Mouse (Mus musculus) mesoderm, embryonic 11.5 days (tissue): ENCODE data around the gene Afap1l2.
A peak's percentile ranks its signal among the peaks of the same experiment; 100 is the strongest.

Experiments
- DNase-seq: peaks from one replicate; pipeline ENCODE4 v3.0.0-alpha.2; 2012; ENCODE audit warnings: low read depth, low spot score

Afap1l2 gene

GRCm38 (mm10) chr19:56976962-56977948 is 30.8 kb downstream of the Afap1l2 start:
- no peak for DNase-seq

- DNase-seq = no peak
Measured at GRCm38 (mm10) chr19:56976515-56976914, 31.5 kb downstream of the Afap1l2 start.

DNA sequence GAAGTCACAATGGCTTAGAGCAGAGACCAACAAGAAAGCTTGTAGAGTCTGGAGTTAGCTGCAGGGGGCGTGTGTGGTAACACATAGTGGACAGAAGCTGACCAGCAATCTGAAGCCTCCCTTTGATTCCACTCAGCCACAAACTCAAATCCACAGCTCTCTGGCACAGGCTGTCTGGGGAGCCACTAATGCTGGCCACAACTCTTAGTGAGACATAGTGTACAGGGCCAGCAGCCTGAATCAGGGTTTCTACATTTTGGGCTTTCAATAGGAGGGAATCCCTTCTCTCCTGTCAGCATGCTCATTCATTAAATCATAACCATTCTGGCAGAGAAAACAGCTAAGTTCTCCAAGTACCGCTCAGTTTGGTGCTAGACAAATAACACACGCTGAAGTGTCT is 32.5 kb downstream of the Afap1l2 start:
- no peak for DNase-seq

DNA sequence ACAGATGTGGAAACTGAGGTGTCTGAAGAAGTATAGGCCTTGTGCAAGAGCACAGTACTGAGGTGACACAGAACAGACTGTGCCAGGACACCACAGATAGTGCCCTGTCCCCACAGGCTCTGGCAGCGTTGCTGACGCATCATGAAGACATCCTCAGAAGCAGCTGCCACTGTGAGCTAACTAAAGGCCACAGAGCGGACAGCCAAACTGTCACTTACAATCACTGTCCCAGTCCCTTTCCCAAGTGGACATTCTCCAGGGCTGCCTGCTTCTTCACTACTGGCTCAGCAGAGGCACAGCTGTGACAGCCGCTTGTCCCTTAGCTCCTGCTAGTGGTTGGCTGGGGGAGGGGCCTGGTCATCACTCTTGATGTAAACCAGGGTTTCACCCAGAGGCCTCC is 33.9 kb downstream of the Afap1l2 start:
- no peak for DNase-seq

GRCm38 (mm10) chr19:56972768-56973167 is 35.3 kb downstream of the Afap1l2 start:
- no peak for DNase-seq

- no peak for DNase-seq
Measured at GRCm38 (mm10) chr19:56971347-56971746, 36.7 kb downstream of the Afap1l2 start.

DNA sequence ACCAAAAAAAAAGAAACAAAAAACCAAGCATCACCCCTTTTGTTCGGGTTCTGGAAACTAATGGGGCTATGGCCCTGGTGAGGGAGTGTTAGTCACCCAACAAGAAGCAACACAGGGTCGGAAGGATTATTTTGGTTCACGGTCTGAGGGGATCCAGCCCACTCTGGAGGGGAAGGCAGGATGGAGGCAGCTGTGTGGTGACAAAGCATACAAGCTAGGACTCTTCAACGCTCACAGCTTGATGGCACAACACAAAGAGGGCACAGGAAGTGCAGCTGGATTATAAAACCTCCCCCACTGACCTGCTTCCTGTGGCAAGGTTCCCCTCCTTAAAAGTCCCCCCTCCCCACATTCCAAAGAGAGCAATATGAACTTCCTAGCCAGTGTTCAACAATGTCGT is 44.2 kb downstream of the Afap1l2 start:
- DNase-seq = no peak

GRCm38 (mm10) chr19:56959601-56960000 is 48.4 kb downstream of the Afap1l2 start:
- DNase-seq = no peak

DNA sequence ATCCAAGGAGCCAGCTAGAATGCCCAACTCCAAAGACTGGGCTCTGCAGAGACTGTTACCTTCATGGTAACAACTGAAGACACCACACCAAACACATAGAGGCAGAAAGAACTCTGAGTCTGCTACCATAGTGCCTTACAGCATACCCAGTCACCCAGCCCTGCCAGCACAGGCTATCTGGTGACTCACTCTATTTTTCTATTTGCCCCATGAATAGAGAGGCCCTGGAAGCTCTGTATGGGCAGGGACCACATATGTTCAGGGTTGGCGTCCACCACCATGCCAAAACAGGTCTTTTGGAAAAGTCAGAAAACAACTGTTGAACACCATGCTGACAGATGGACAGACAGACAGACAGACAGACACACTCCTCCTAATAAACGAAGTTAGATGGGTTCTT is 49.0 kb downstream of the Afap1l2 start:
- DNase-seq = no peak

GRCm38 (mm10) chr19:56958582-56959021 is 49.4 kb downstream of the Afap1l2 start:
- DNase-seq = no peak

DNA sequence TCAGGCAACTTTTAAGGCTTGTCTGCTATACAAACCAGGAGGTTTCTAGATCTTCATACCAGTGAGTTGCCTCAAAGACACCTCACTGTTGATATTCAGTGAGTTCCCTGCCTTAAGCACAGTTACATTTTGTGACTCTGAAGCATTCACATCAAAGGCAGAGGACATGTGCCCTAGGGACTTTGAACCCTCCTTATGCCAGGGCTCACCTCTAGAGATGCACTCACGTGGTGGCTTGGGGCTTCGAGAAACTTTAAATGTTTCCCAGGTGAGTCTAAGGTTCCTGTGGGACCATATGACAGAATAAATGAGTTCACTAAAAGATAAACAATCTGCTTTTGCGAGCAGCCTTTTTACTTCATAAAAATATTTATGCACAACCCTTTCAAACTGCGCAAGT is 50.0 kb downstream of the Afap1l2 start:
- DNase-seq = no peak

GRCm38 (mm10) chr19:56955568-56956513 is 52.2 kb downstream of the Afap1l2 start:
- peak; percentile 27 for DNase-seq

- DNase-seq = no peak
Measured at GRCm38 (mm10) chr19:56954857-56955256, 53.2 kb downstream of the Afap1l2 start.

DNA sequence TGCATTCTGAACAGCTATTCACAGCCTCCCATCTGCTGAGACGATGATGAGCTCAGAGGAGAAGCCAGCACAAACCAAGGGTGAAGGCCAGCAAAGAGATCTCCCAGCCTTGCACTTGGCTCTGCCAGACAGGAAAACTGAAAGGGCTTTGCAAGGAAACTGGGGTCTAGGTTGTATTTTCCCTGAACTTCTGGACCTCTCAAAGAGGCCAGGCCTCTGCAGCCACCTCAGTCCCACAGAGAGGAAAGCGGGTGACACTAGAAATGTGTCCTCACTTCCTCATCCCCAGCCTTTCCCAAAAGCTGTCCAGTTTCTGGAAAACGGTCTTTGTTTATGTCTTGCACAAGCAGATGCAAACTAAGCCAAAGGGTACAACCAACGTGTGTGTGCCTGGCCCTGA is 54.2 kb downstream of the Afap1l2 start:
- no peak for DNase-seq

DNA sequence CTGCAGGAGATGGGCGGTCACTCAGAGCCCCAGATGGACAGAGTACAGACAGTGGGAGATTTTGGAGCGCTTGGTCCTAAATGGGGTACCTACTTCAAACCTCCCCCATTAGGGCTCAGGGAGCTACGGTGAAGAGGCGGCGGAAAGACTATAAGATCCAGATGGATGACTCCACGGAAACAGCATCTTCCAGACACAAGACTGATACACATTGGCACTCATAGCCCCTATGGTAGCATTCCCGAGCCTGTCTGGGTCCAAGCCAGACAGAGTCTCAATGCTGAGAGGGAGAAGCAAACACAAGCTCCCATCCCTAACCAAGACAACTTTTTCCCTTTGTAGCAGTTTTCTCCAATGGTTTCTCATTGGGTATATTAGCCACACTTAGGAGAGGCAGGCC is 57.2 kb downstream of the Afap1l2 start:
- DNase-seq = no peak

- no peak for DNase-seq
Measured at GRCm38 (mm10) chr19:56949868-56950267, 58.2 kb downstream of the Afap1l2 start.

- no peak for DNase-seq
Measured at GRCm38 (mm10) chr19:56947971-56948610, 59.9 kb downstream of the Afap1l2 start.

DNA sequence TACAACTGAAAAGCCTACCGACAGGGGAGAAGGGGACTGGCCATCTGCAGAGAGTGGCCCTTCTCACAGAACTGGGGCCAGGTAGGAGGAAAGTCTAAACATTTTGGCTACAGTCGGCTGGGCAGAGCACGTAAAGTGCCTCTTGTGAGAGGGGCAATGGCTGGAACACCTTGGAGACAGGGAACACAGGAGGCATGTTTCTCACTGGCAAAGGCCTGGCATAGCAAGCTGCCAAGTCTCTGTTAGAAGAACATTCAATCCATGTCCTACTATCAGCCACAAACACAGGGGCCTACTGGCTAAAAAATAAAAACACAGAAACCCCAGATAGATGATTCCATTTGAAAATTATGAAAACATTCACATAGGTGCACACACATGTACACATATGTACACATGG is 61.3 kb downstream of the Afap1l2 start:
- DNase-seq = no peak

DNA sequence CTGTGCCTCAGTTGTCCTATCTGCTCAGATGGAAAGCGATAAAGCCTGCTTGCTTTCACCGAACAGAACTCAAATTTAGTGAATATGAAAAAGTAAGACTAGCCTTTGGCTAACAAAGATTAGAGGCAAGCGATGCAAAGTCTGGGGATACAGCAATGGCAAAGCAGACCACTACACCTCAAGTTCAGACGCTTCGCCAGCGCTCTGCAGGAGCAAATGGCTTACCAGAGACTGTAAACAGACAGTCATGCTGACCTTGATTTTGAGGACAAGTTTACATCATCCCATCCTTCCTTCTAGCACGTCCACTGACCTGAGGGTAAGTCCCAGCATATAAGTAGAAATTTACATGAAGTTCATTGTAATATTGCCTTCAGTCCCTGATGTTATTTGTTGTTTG is 61.8 kb downstream of the Afap1l2 start:
- no peak for DNase-seq

GRCm38 (mm10) chr19:56945621-56946020 is 62.4 kb downstream of the Afap1l2 start:
- DNase-seq = no peak

DNA sequence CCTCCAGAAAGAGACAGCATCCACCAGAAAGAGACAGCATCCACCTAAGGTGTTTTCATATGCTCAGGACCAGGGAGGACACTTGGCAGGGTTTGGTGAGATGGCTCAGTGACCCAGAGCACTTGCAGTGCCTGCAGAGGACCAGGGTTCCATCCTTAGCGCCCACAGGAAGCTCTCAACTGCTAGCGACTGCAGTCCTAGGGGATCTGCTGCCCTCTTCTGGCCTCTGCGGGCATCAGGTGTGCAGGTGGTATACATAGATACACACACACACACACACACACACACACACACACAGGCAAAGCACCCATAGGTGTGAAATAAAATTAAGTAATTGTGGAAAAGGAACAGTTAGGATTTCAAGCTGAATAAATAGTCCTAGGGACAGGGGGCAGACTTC is 63.2 kb downstream of the Afap1l2 start:
- DNase-seq = no peak

DNA sequence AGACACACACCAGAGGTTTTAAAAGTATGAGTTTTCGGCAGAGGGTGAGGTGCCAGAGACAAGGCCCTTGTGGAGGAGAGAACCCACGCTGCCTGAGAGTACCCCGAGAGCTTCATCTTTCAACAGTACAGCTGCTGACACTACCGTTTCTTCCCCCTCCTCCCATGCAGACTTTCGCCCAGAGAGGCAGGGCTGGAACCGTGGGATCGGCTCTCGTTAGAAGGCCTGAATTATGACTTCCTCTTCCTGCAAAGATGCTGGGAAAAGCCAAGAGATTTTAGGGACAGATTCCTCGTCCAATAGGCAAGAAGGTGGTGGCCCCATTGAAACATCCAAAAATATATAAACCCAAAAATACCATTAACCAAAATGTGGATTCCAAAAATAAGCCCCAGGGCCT is 63.8 kb downstream of the Afap1l2 start:
- DNase-seq = no peak
